Mouse (Mus musculus) midbrain, postnatal 0 days (tissue): ENCODE measurements around the gene Cst8. TPM values are rescaled to one million over a fixed set of nuclear protein-coding genes. Genes with fewer than 3 reads are reported as not detected.
A peak's percentile ranks its signal among the peaks of the same experiment; 100 is the strongest.

Experiments used
- ATAC-seq: fragments of 200-750 bp; cut with Nextera tagmentation; 2 replicates; pipeline ENCODE4 v1.8.0; 2017; ENCODE audit warnings: moderate number of reproducible peaks, mild to moderate bottlenecking, moderate TSS enrichment, moderate library complexity; ENCODE audit not compliant: low FRiP score
- DNase-seq: peaks from one replicate; pipeline ENCODE4 v3.0.0-alpha.2; 2015; ENCODE audit warnings: low spot score
- H3K27ac ChIP-seq: fragments of 300-500 bp; sonication (generic); 2 replicates; pipeline ENCODE4 v1.5.1; 2014; ENCODE audit warnings: low read depth, mild to moderate bottlenecking, low read length, mixed read lengths
- H3K27me3 ChIP-seq: fragments of 300-500 bp; sonication (generic); 2 replicates; pipeline ENCODE4 v1.6.1; 2014; ENCODE audit warnings: low read length, control low read depth, mixed read lengths; ENCODE audit not compliant: insufficient read depth
- H3K36me3 ChIP-seq: fragments of 300-500 bp; sonication (generic); 2 replicates; pipeline ENCODE4 v1.6.1; 2014; ENCODE audit warnings: low read length, control low read depth, mixed read lengths; ENCODE audit not compliant: insufficient read depth
- H3K4me1 ChIP-seq: fragments of 300-500 bp; sonication (generic); 2 replicates; pipeline ENCODE4 v1.6.1; 2014; ENCODE audit warnings: mild to moderate bottlenecking, control low read depth, antibody characterized with exemption, low read length, mixed read lengths; ENCODE audit not compliant: insufficient read depth
- H3K4me2 ChIP-seq: fragments of 300-500 bp; sonication (generic); 2 replicates; pipeline ENCODE4 v1.6.1; 2014; ENCODE audit warnings: low read depth, mild to moderate bottlenecking, low read length, mixed read lengths; ENCODE audit not compliant: poor library complexity, severe bottlenecking
- H3K4me3 ChIP-seq: fragments of 300-500 bp; sonication (generic); 2 replicates; pipeline ENCODE4 v1.5.1; 2014; ENCODE audit warnings: low read depth, mild to moderate bottlenecking, low read length, moderate library complexity
- H3K9ac ChIP-seq: fragments of 300-500 bp; sonication (generic); replicated peaks from 2 replicates; pipeline ENCODE4 v1.6.1; 2014; ENCODE audit warnings: mild to moderate bottlenecking, low read length, moderate library complexity, mixed read lengths; ENCODE audit not compliant: poor library complexity, severe bottlenecking
- H3K9me3 ChIP-seq: fragments of 300-500 bp; sonication (generic); 2 replicates; pipeline ENCODE4 v1.6.1; 2016; ENCODE audit warnings: low read length, control low read depth
- CTCF ChIP-seq: IDR thresholded peaks from 2 replicates; pipeline ENCODE4 v1.5.1; 2016; ENCODE audit warnings: antibody characterized with exemption, mild to moderate bottlenecking
- WGBS: fragments of 180-500 bp; shearing (Covaris S2); extraction: QIAGEN DNeasy Blood & Tissue Kit; methylation state at CpG from one replicate; pipeline ENCODE4 v1.1.7; 2014; 5-methylcytosine and 5-hydroxymethylcytosine counted together
- polyA plus RNA-seq: library from polyadenylated mRNA; unstranded; fragments of >200 nt; fragmentation: Nextera tagmentation; extraction: Ambion mirVana; gene quantifications from 2 replicates; pipeline ENCODE4 v1.2.1, GENCODE M21; 2015
- total RNA-seq: library from RNA; depleted of rRNA; stranded (reverse); fragments of >200 nt; gene quantifications from 2 replicates; pipeline ENCODE4 v1.2.3, GENCODE M21; 2014; rRNA removed

Cst8 gene
- total and polyA plus RNA-seq, 2 experiments from 2014 or later, result not detected

DNA sequence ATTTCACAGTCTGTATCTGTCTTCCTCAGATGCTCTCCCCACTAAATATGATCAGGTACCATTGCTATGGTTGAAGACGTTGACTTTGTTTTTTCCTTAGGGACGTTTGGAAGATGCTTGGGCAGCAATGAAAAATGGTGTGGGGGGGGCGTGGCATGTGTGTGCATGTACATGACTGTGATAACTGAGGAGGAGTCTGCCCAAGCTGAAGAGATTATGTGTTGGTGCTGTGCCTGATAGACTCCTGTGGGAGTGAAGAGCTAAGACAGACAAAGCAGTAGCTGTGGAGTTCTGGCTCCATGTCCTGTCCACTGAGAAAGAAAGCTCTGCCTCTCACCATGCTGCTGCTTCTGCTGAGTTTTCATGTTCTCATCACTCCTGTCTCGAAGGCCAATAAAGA, 36.3 kb downstream of the Cst8 start, which contains the start of gene Cst9:
Gene Cst9, plus strand, starts transcription at position 236 of the 400 bp plus-strand sequence.
- 67% methylated on average over 4 of the region's 4 CpGs for WGBS
- no peak for ATAC-seq
- H3K9ac ChIP-seq, result no peak within 1 kb of the TSS

GRCm38 (mm10) chr2:148838075-148838777, 39.6 kb downstream of the Cst8 start:
- Histone ChIP-seq H3K9ac (no peak overlapping the region), H3K27ac (no peak overlapping the region), H3K27me3 (no peaks in the 10 kb centered on the region), H3K4me2 (no peak overlapping the region), H3K36me3 (no peaks in the 10 kb centered on the region), H3K4me3 (no peak overlapping the region), H3K9me3 (no peaks in the 10 kb centered on the region), H3K4me1 (no peaks in the 10 kb centered on the region)
- ATAC-seq, result no peak
- TF ChIP-seq CTCF, result no peak
- WGBS, result 86% methylated on average over 5 of the region's 5 CpGs
- DNase-seq, result no peak

More for the DNA sequence above, 36.3 kb downstream of the Cst8 start, which contains the start of gene Cst9:
- no peak within 1 kb of the TSS for H3K4me3 ChIP-seq
- no peak within 1 kb of the TSS for H3K27ac ChIP-seq
- TF ChIP-seq CTCF, result no peak
- no peaks in the 10 kb centered on the region for H3K36me3 ChIP-seq
- no peaks in the 10 kb centered on the region for H3K27me3 ChIP-seq
- H3K4me2 ChIP-seq, result no peak within 1 kb of the TSS
- no peaks in the 10 kb centered on the region for H3K9me3 ChIP-seq
- no peaks in the 10 kb centered on the region for H3K4me1 ChIP-seq
- no peak for DNase-seq

- H3K9me3 ChIP-seq, result no peaks in the 10 kb centered on the region
- H3K4me1 ChIP-seq, result no peaks in the 10 kb centered on the region
- H3K27ac ChIP-seq, result no peak overlapping the region
- no peaks in the 10 kb centered on the region for H3K27me3 ChIP-seq
- no peak for TF ChIP-seq CTCF
- no peaks in the 10 kb centered on the region for H3K36me3 ChIP-seq
- no peak overlapping the region for H3K4me3 ChIP-seq
- 94% methylated on average over 2 of the region's 2 CpGs for WGBS
- no peak overlapping the region for H3K9ac ChIP-seq
- no peak for DNase-seq
- ATAC-seq, result no peak
- no peak overlapping the region for H3K4me2 ChIP-seq
These were observed 40.6 kb downstream of the Cst8 start for GRCm38 (mm10) chr2:148839224-148839623.

DNA sequence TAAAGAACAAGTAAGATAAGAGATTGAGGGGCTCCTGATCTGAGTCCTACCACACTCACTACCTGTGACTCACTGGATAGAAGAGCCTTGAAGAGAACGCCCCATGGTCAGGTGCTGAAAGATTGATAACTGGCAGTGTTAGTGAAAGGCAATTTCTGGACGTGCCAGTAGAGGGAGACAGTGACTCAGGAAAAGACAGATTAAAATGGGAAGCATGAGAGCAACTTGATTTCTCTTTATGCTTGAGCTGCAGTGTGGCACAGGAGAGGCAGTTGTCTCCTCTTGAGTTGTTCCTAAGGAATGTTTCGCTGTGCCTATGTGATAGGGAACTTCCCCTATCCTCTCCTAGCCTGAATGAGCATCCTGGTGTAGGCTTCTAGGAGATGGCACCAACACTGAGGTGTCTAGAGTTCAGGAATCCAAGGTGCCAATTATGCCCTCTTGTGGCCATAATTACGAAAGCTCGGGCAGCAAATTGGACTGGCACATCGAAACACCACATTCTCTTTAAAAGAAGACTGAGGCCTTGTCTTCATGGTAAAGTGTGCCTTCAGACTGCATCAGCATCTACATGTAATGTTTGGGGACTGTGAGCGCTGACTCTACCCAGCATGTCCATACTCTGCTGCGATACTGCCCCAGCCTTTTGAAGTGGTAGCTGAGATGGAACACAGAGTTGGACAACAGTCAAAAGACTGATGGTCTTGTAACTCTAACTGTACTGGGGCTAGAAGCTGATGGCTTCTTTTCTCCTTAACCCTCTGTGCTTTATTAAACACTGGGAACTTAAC, 52.7 kb downstream of the Cst8 start:
- ATAC-seq, result peak; percentile 67
- Histone ChIP-seq H3K4me3 (no peak overlapping the region), H3K4me1 (no peaks in the 10 kb centered on the region), H3K36me3 (no peaks in the 10 kb centered on the region), H3K27me3 (no peaks in the 10 kb centered on the region), H3K4me2 (no peak overlapping the region), H3K27ac (no peak overlapping the region), H3K9ac (no peak overlapping the region), H3K9me3 (no peaks in the 10 kb centered on the region)
- WGBS, result 47% methylated on average over 8 of the region's 8 CpGs
- TF ChIP-seq CTCF, result peak; percentile 85
- DNase-seq, result peak; percentile 75

Other genes with a start within 250 kb of the Cst8 start
- gene Nxt1, start 126.2 kb upstream of the Cst8 start, total RNA-seq, result 23.8 and 24.9 TPM in 2 replicates
- 22.7 and 26.0 TPM in 2 replicates for gene Nxt1, start 126.2 kb upstream of the Cst8 start, polyA plus RNA-seq
- 16.7 and 22.7 TPM in 2 replicates for gene Gzf1, start 117.8 kb upstream of the Cst8 start, total RNA-seq
- 14.1 and 14.4 TPM in 2 replicates for gene Gzf1, start 117.8 kb upstream of the Cst8 start, polyA plus RNA-seq
- gene Napb, start 66.3 kb upstream of the Cst8 start, total RNA-seq, result 147 and 186 TPM in 2 replicates
- 117 and 127 TPM in 2 replicates for gene Napb, start 66.3 kb upstream of the Cst8 start, polyA plus RNA-seq
- not detected in 2 replicates for gene Cstl1, start 48.4 kb upstream of the Cst8 start, total RNA-seq
- gene Cstl1, start 48.4 kb upstream of the Cst8 start, polyA plus RNA-seq, result not detected in 2 replicates
- not detected in 2 replicates for gene Cst11, start 27.3 kb upstream of the Cst8 start, total RNA-seq
- gene Cst11, start 27.3 kb upstream of the Cst8 start, polyA plus RNA-seq, result not detected in 2 replicates
- not detected in 2 replicates for gene 8030411F24Rik, start 16.8 kb upstream of the Cst8 start, total RNA-seq
- not detected in 2 replicates for gene 8030411F24Rik, start 16.8 kb upstream of the Cst8 start, polyA plus RNA-seq
- not detected in 2 replicates for gene Cst12, start 9.4 kb upstream of the Cst8 start, total RNA-seq
- not detected in 2 replicates for gene Cst12, start 9.4 kb upstream of the Cst8 start, polyA plus RNA-seq
- not detected in 2 replicates for gene Cst13, start 21.3 kb downstream of the Cst8 start, total RNA-seq
- gene Cst13, start 21.3 kb downstream of the Cst8 start, polyA plus RNA-seq, result not detected in 2 replicates
- gene Cst9, start 36.4 kb downstream of the Cst8 start, total RNA-seq, result not detected in 2 replicates
- not detected in 2 replicates for gene Cst9, start 36.4 kb downstream of the Cst8 start, polyA plus RNA-seq
- gene 9230104L09Rik, start 66.3 kb downstream of the Cst8 start, total RNA-seq, result not detected in 2 replicates
- not detected in 2 replicates for gene 9230104L09Rik, start 66.3 kb downstream of the Cst8 start, polyA plus RNA-seq
- 457 and 677 TPM in 2 replicates for gene Cst3, start 76.9 kb downstream of the Cst8 start, total RNA-seq
- 1,077 and 1,177 TPM in 2 replicates for gene Cst3, start 76.9 kb downstream of the Cst8 start, polyA plus RNA-seq
- gene Gm1330, start 204.5 kb downstream of the Cst8 start, total RNA-seq, result not detected in 2 replicates
- gene Gm1330, start 204.5 kb downstream of the Cst8 start, polyA plus RNA-seq, result not detected in 2 replicates
- gene Gm10750, start 218.5 kb downstream of the Cst8 start, total RNA-seq, result not detected in 2 replicates
- gene Gm10750, start 218.5 kb downstream of the Cst8 start, polyA plus RNA-seq, result not detected in 2 replicates